Mouse (Mus musculus) ES-E14 (cell line): ENCODE measurements around the gene Kcnab3.

Experiments used
- CHD2 ChIP-seq: IDR thresholded peaks from 2 replicates; pipeline ENCODE4 v1.6.1; 2014; ENCODE audit warnings: mild to moderate bottlenecking, low read depth, low read length, inconsistent platforms
- HCFC1 ChIP-seq: IDR thresholded peaks from 2 replicates; pipeline ENCODE4 v1.6.1; 2012; ENCODE audit warnings: low read length, inconsistent platforms, borderline replicate concordance; ENCODE audit not compliant: insufficient read depth
- MAFK ChIP-seq: IDR thresholded peaks from 2 replicates; pipeline ENCODE4 v1.6.1; 2014; ENCODE audit warnings: mild to moderate bottlenecking, low read depth, low read length, inconsistent platforms; ENCODE audit not compliant: insufficient read depth
- ZNF384 ChIP-seq: IDR thresholded peaks from 2 replicates; pipeline ENCODE4 v1.6.1; 2012; ENCODE audit warnings: low read depth, low read length, inconsistent platforms

DNA sequence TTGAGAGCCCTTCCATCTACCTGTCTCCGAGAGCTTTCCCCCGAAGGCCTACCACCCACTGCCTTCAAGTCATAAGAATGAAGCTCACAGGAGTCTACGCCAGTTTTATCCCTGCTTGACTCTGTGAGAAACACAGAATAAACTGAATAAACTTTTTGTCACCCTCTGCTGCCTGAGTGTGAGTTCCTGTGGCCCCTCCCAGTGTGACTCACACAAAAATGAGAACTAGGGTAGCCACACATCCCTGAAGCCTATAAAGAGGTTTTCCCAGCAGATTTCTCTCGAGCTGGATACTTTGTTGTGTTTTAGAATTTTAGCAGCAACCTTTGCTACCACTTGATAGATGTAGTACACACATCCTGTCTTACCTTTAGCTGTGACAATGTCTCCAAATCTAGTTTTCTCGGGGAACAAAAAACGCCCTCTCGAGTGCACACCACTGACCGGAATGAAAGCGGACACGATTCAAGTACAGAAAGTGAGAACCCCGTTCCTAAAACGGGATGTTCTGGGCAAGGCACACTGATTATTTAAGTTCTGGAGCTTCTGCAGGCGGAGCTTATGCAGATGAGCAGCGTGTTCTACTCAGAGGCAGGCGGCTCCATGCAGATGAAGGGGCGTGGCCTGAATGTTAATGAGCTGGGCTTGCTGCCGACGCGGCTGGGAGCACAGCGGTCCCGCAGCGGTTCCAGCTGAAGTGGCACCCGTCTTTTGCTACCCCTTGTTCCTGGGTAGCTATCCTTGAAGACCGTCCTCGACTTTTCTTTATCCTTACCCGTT is at the start of gene Kcnab3:
- no peak; the same call in 1 of the 2 replicates for TF ChIP-seq HCFC1
- TF ChIP-seq ZNF384: no peak
- TF ChIP-seq CHD2: no peak
- no peak for TF ChIP-seq MAFK
